Mouse (Mus musculus) liver, embryonic 14.5 days (tissue): ENCODE measurements around the gene Loxl3. TPM values are rescaled to one million over a fixed set of nuclear protein-coding genes. Genes with fewer than 3 reads are reported as not detected.

Source experiments
- ATAC-seq: fragments of 200-750 bp; cut with Nextera tagmentation; 2 replicates; pipeline ENCODE4 v1.8.0; 2017; ENCODE audit warnings: moderate number of reproducible peaks, mild to moderate bottlenecking, moderate library complexity; ENCODE audit not compliant: insufficient read depth
- DNase-seq, 3 experiments: peaks; one replicate each; pipeline ENCODE4 v3.0.0-alpha.2; 2012 to 2013; ENCODE audit warnings: low read depth in 3 of 3, low spot score in 3 of 3
- H3K27ac ChIP-seq: fragments of 300-500 bp; sonication (generic); 2 replicates; pipeline ENCODE4 v1.5.1; 2014; ENCODE audit warnings: moderate library complexity, mild to moderate bottlenecking, control low read depth, inconsistent platforms
- H3K27me3 ChIP-seq: fragments of 300-500 bp; sonication (generic); 2 replicates; pipeline ENCODE4 v1.6.1; 2014; ENCODE audit warnings: mild to moderate bottlenecking, low read length, moderate library complexity; ENCODE audit not compliant: control insufficient read depth, insufficient read depth
- H3K36me3 ChIP-seq: fragments of 300-500 bp; sonication (generic); replicated peaks from 2 replicates; pipeline ENCODE4 v1.6.1; 2014; ENCODE audit warnings: low read depth; ENCODE audit not compliant: control insufficient read depth, insufficient read depth
- H3K4me1 ChIP-seq, 2 experiments: fragments of 200-500 bp in 1 of 2; fragments of 300-500 bp in 1 of 2; sonication (generic) in 1 of 2; replicated peaks; 2 replicates each; pipeline ENCODE4 v1.6.1; 2012 to 2014; ENCODE audit warnings: antibody characterized with exemption in 1 of 2, inconsistent platforms in 1 of 2, low read length in 1 of 2; ENCODE audit not compliant: control insufficient read depth in 2 of 2, insufficient read depth in 2 of 2
- H3K4me2 ChIP-seq: fragments of 300-500 bp; sonication (generic); 2 replicates; pipeline ENCODE4 v1.6.1; 2014; ENCODE audit warnings: low read depth, mild to moderate bottlenecking, control low read depth, moderate library complexity
- H3K4me3 ChIP-seq, 2 experiments: fragments of 200-500 bp in 1 of 2; fragments of 300-500 bp in 1 of 2; sonication (generic) in 1 of 2; 2 replicates each; pipeline ENCODE4 v1.5.1; 2012 to 2014; ENCODE audit warnings: low read depth in 2 of 2, low read length in 2 of 2, mild to moderate bottlenecking in 2 of 2, control low read depth in 1 of 2, inconsistent platforms in 1 of 2, moderate library complexity in 1 of 2; ENCODE audit not compliant: insufficient read depth in 1 of 2
- H3K9ac ChIP-seq: fragments of 300-500 bp; sonication (generic); replicated peaks from 2 replicates; pipeline ENCODE4 v1.6.1; 2014; ENCODE audit warnings: mild to moderate bottlenecking, control low read depth, moderate library complexity
- H3K9me3 ChIP-seq: fragments of 300-500 bp; sonication (generic); 2 replicates; pipeline ENCODE4 v1.6.1; 2016; ENCODE audit warnings: low read length, mixed read lengths; ENCODE audit not compliant: control insufficient read depth
- CTCF ChIP-seq: IDR thresholded peaks from 2 replicates; pipeline ENCODE4 v1.5.1; 2016; ENCODE audit warnings: antibody characterized with exemption, low read depth, control low read depth
- EP300 ChIP-seq: IDR thresholded peaks from 2 replicates; pipeline ENCODE4 v1.6.1; 2016; ENCODE audit warnings: antibody characterized with exemption, low read depth
- WGBS: fragments of 180-500 bp; shearing (Covaris S2); extraction: QIAGEN DNeasy Blood & Tissue Kit; methylation state at CpG from one replicate; pipeline ENCODE4 v1.1.7; 2014; ENCODE audit not compliant: insufficient replicate concordance; 5-methylcytosine and 5-hydroxymethylcytosine counted together
- polyA plus RNA-seq, 2 experiments: library from polyadenylated mRNA; depleted of rRNA in 1 of 2; stranded (reverse) in 1 of 2; unstranded in 1 of 2; fragments of >200 nt; fragmentation: Nextera tagmentation in 1 of 2; extraction: Ambion mirVana in 1 of 2; gene quantifications; 2 replicates each; pipeline versions ENCODE4 v1.2.1 to v1.2.3; 2012 to 2014

Gene Loxl3
- polyA plus RNA-seq, 2 experiments: 1.1 to 1.6 TPM

- H3K9ac ChIP-seq: no peak overlapping the region
- TF ChIP-seq EP300 (no peak), CTCF (no peak)
- 0 out of 4 replicates have a peak overlapping the region, but pooled peaks have one; percentile 2 to 4 for H3K4me3 ChIP-seq
- H3K4me2 ChIP-seq: peak overlapping the region; percentile 16
- no peaks in the 10 kb centered on the region for H3K9me3 ChIP-seq
- no peaks in the 10 kb centered on the region for H3K36me3 ChIP-seq
- H3K4me1 ChIP-seq: no peaks in the 10 kb centered on the region; a peak in 1 of 4 replicates
- no peak for ATAC-seq
- no peak for DNase-seq
- H3K27me3 ChIP-seq: peaks cover 63% of the 10 kb centered on the region
- WGBS: 3% methylated on average over 47 of the region's 47 CpGs
- H3K27ac ChIP-seq: no peak overlapping the region
These were observed 53.4 kb downstream of the Loxl3 start for GRCm38 (mm10) chr6:83087205-83087925.

DNA sequence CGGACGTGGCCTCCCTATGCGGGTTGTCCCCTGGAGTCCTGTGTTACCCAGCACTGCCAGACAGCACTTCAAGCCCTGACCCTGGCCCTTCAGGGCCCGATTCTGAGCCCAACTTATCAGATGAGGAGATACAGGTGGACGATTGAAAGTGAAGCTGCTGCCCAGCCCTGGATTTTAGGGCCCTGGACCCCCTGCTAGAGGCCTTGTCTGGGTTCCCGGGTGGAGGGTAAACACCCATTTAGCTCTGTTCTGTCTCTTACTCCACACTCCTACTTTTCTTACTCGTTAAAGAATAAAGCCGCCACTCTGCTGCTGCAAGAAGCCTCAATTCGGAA, 53.9 kb downstream of the Loxl3 start:
- WGBS: 13% methylated on average over 9 of the region's 9 CpGs
- TF ChIP-seq EP300 (no peak), CTCF (no peak)
- no peak overlapping the region for H3K27ac ChIP-seq
- DNase-seq (no peak), ATAC-seq (no peak)
- H3K9ac ChIP-seq: no peak overlapping the region
- no peaks in the 10 kb centered on the region for H3K9me3 ChIP-seq
- H3K27me3 ChIP-seq: peaks cover 65% of the 10 kb centered on the region
- H3K4me1 ChIP-seq: no peaks in the 10 kb centered on the region; a peak in 1 of 4 replicates
- H3K4me3 ChIP-seq: 0 out of 4 replicates have a peak overlapping the region, but pooled peaks of 1 of the 2 experiments have one; percentile 4
- peak overlapping the region; percentile 16 for H3K4me2 ChIP-seq
- H3K36me3 ChIP-seq: no peaks in the 10 kb centered on the region

GRCm38 (mm10) chr6:83092416-83093127, 58.6 kb downstream of the Loxl3 start:
- no peaks in the 10 kb centered on the region; a peak in 1 of 4 replicates for H3K4me1 ChIP-seq
- H3K9ac ChIP-seq: no peak overlapping the region
- no peak overlapping the region for H3K4me3 ChIP-seq
- H3K9me3 ChIP-seq: no peaks in the 10 kb centered on the region; the same call in 1 of the 2 replicates
- no peak for TF ChIP-seq EP300
- no peak for TF ChIP-seq CTCF
- H3K27me3 ChIP-seq: peaks cover 24% of the 10 kb centered on the region
- no peak for DNase-seq
- no peak overlapping the region for H3K27ac ChIP-seq
- WGBS: 13% methylated on average over 6 of the region's 6 CpGs
- no peak overlapping the region for H3K4me2 ChIP-seq
- ATAC-seq: no peak
- no peaks in the 10 kb centered on the region for H3K36me3 ChIP-seq

GRCm38 (mm10) chr6:83095968-83096367, 62.0 kb downstream of the Loxl3 start:
- peaks cover 3% of the 10 kb centered on the region; the same call in 1 of the 2 replicates for H3K27me3 ChIP-seq
- DNase-seq (no peak), ATAC-seq (no peak)
- H3K27ac ChIP-seq: no peak overlapping the region
- H3K9me3 ChIP-seq: no peaks in the 10 kb centered on the region; the same call in 1 of the 2 replicates
- H3K4me1 ChIP-seq: no peaks in the 10 kb centered on the region; a peak in 2 of 4 replicates
- H3K36me3 ChIP-seq: no peaks in the 10 kb centered on the region
- TF ChIP-seq CTCF (no peak), EP300 (no peak)
- WGBS: 38% methylated on average over 6 of the region's 6 CpGs
- H3K9ac ChIP-seq: no peak overlapping the region
- no peak overlapping the region for H3K4me2 ChIP-seq
- no peak overlapping the region for H3K4me3 ChIP-seq

- no peak overlapping the region for H3K9ac ChIP-seq
- H3K9me3 ChIP-seq: no peaks in the 10 kb centered on the region; the same call in 1 of the 2 replicates
- TF ChIP-seq CTCF: no peak
- TF ChIP-seq EP300: no peak
- no peaks in the 10 kb centered on the region for H3K36me3 ChIP-seq
- no peak overlapping the region for H3K4me2 ChIP-seq
- no peak overlapping the region for H3K4me3 ChIP-seq
- WGBS: 65% methylated on average over 2 of the region's 2 CpGs
- DNase-seq (no peak), ATAC-seq (no peak)
- peaks cover 8% of the 10 kb centered on the region in 2 experiments for H3K4me1 ChIP-seq
- H3K27me3 ChIP-seq: no peaks in the 10 kb centered on the region
- H3K27ac ChIP-seq: no peak overlapping the region
These were observed 64.4 kb downstream of the Loxl3 start for GRCm38 (mm10) chr6:83098411-83098810.
